Mouse (Mus musculus) liver, adult 2 months (tissue): ENCODE measurements around the gene Naaa. TPM values are rescaled to one million over a fixed set of nuclear protein-coding genes. Genes with fewer than 3 reads are reported as not detected.

ENCODE experiments used
- DNase-seq: peaks from one replicate; pipeline ENCODE4 v3.0.0-alpha.2; 2011; ENCODE audit warnings: low read depth, low spot score; ENCODE audit errors: extremely low read depth
- H3K27ac ChIP-seq: fragments of 200-500 bp; replicated peaks from 2 replicates; pipeline ENCODE4 v1.5.1; 2012; ENCODE audit warnings: low read depth, mild to moderate bottlenecking, control low read depth, inconsistent platforms, low read length; ENCODE audit not compliant: insufficient read depth
- H3K27me3 ChIP-seq: fragments of 200-500 bp; 2 replicates; pipeline ENCODE4 v1.6.1; 2012; ENCODE audit warnings: mild to moderate bottlenecking, moderate library complexity, low read length, inconsistent platforms; ENCODE audit not compliant: control insufficient read depth, insufficient read depth
- H3K36me3 ChIP-seq: fragments of 200-500 bp; 2 replicates; pipeline ENCODE4 v1.6.1; 2012; ENCODE audit warnings: low read length, inconsistent platforms; ENCODE audit not compliant: control insufficient read depth, insufficient read depth
- H3K4me1 ChIP-seq: fragments of 200-500 bp; 2 replicates; pipeline ENCODE4 v1.6.1; 2011; ENCODE audit warnings: low read length; ENCODE audit not compliant: control insufficient read depth, insufficient read depth
- H3K4me3 ChIP-seq: fragments of 200-500 bp; 2 replicates; pipeline ENCODE4 v1.5.1; 2011; ENCODE audit warnings: low read depth, mild to moderate bottlenecking, control low read depth, low read length, moderate library complexity; ENCODE audit not compliant: insufficient read depth
- H3K79me2 ChIP-seq: fragments of 200-500 bp; 2 replicates; pipeline ENCODE4 v1.6.1; 2012; ENCODE audit warnings: inconsistent platforms, mild to moderate bottlenecking, low read length, moderate library complexity; ENCODE audit not compliant: control insufficient read depth, insufficient read depth
- H3K9ac ChIP-seq: fragments of 200-500 bp; 2 replicates; pipeline ENCODE4 v1.6.1; 2012; ENCODE audit warnings: low read depth, mild to moderate bottlenecking, control low read depth, inconsistent platforms, low read length
- CTCF ChIP-seq: fragments of 200-500 bp; IDR thresholded peaks from 2 replicates; pipeline ENCODE4 v1.5.1; 2011; ENCODE audit warnings: low read depth, low read length, control low read depth
- POLR2A ChIP-seq: fragments of 200-500 bp; IDR thresholded peaks from 2 replicates; pipeline ENCODE4 v1.6.1; 2011; ENCODE audit warnings: low read length, control low read depth; ENCODE audit not compliant: insufficient read depth; ENCODE audit errors: extremely low read depth
- WGBS: fragments of 180-500 bp; shearing (Covaris S2); methylation state at CpG from one replicate; pipeline ENCODE4 v1.1.7; 2018; 5-methylcytosine and 5-hydroxymethylcytosine counted together
- polyA plus RNA-seq: library from polyadenylated mRNA; depleted of rRNA; stranded (reverse); fragments of >200 nt; gene quantifications from 2 replicates; pipeline ENCODE4 v1.2.3, GENCODE M21; 2012
- total RNA-seq: library from RNA; depleted of rRNA; stranded (reverse); fragments of >200 nt; gene quantifications from 2 replicates; pipeline ENCODE4 v1.2.3, GENCODE M21; 2014

The Naaa gene
- total and polyA plus RNA-seq, 2 experiments = 4.4 to 5.2 TPM

- DNase-seq = no peak
- no peaks in the 10 kb centered on the region for H3K36me3 ChIP-seq
- WGBS = 69% methylated on average over 6 of the region's 6 CpGs
- no peaks in the 10 kb centered on the region for H3K79me2 ChIP-seq
- H3K27me3 ChIP-seq = no peaks in the 10 kb centered on the region
- H3K9ac ChIP-seq = no peak overlapping the region
- no peaks in the 10 kb centered on the region for H3K4me1 ChIP-seq
- TF ChIP-seq POLR2A (no peak), CTCF (no peak)
- H3K27ac ChIP-seq = no peak overlapping the region
- H3K4me3 ChIP-seq = no peak overlapping the region
Measured at GRCm38 (mm10) chr5:92254476-92254875, 23.5 kb downstream of the Naaa start.

GRCm38 (mm10) chr5:92252797-92253343 lies 25.1 kb downstream of the Naaa start:
- Histone ChIP-seq H3K4me1 (no peaks in the 10 kb centered on the region), H3K27me3 (no peaks in the 10 kb centered on the region), H3K79me2 (no peaks in the 10 kb centered on the region), H3K27ac (no peak overlapping the region), H3K4me3 (no peak overlapping the region), H3K36me3 (no peaks in the 10 kb centered on the region), H3K9ac (no peak overlapping the region)
- WGBS = 35% methylated on average over 18 of the region's 18 CpGs
- no peak for DNase-seq
- TF ChIP-seq POLR2A (no peak), CTCF (no peak)

GRCm38 (mm10) chr5:92252031-92252430 lies 25.9 kb downstream of the Naaa start:
- Histone ChIP-seq H3K9ac (no peak overlapping the region), H3K79me2 (no peaks in the 10 kb centered on the region), H3K36me3 (no peaks in the 10 kb centered on the region), H3K4me3 (no peak overlapping the region), H3K4me1 (no peaks in the 10 kb centered on the region), H3K27me3 (no peaks in the 10 kb centered on the region), H3K27ac (no peak overlapping the region)
- 93% methylated on average over 6 of the region's 6 CpGs for WGBS
- TF ChIP-seq CTCF (no peak), POLR2A (no peak)
- no peak for DNase-seq

GRCm38 (mm10) chr5:92248614-92249013 lies 29.4 kb downstream of the Naaa start:
- no peaks in the 10 kb centered on the region for H3K4me1 ChIP-seq
- no peaks in the 10 kb centered on the region for H3K79me2 ChIP-seq
- TF ChIP-seq CTCF (no peak), POLR2A (no peak)
- H3K4me3 ChIP-seq = no peak overlapping the region
- no peaks in the 10 kb centered on the region for H3K36me3 ChIP-seq
- no peaks in the 10 kb centered on the region for H3K27me3 ChIP-seq
- DNase-seq = no peak
- 86% methylated on average over 11 of the region's 11 CpGs for WGBS
- no peak overlapping the region for H3K27ac ChIP-seq
- no peak overlapping the region for H3K9ac ChIP-seq

GRCm38 (mm10) chr5:92245483-92245882 lies 32.5 kb downstream of the Naaa start:
- 83% methylated on average over 9 of the region's 9 CpGs for whole genome bisulfite sequencing
- no peak for DNase-seq
- Histone ChIP-seq H3K9ac (no peak overlapping the region), H3K27ac (no peak overlapping the region), H3K36me3 (no peaks in the 10 kb centered on the region), H3K79me2 (no peaks in the 10 kb centered on the region), H3K4me3 (no peak overlapping the region), H3K27me3 (no peaks in the 10 kb centered on the region), H3K4me1 (no peaks in the 10 kb centered on the region)
- TF ChIP-seq CTCF (no peak), POLR2A (no peak)

- no peaks in the 10 kb centered on the region for H3K79me2 ChIP-seq
- no peak overlapping the region for H3K27ac ChIP-seq
- TF ChIP-seq CTCF = no peak
- no peak for TF ChIP-seq POLR2A
- DNase-seq = no peak
- 97% methylated on average over 2 of the region's 2 CpGs for WGBS
- H3K36me3 ChIP-seq = no peaks in the 10 kb centered on the region
- H3K4me1 ChIP-seq = no peaks in the 10 kb centered on the region
- no peak overlapping the region for H3K9ac ChIP-seq
- H3K4me3 ChIP-seq = no peak overlapping the region
- no peaks in the 10 kb centered on the region for H3K27me3 ChIP-seq
Measured at GRCm38 (mm10) chr5:92244900-92245299, 33.1 kb downstream of the Naaa start.
